Mouse (Mus musculus) MN1 (cell line): Measurements from ENCODE around the gene Sorbs1.

ENCODE experiments used
- DNase-seq: peaks from one replicate; pipeline ENCODE4 v3.0.0-alpha.2; 2016; ENCODE audit warnings: low spot score

Gene Sorbs1

GRCm38 (mm10) chr19:40406661-40407060 is 106.9 kb downstream of the Sorbs1 start:
- DNase-seq: no peak

GRCm38 (mm10) chr19:40405808-40406207 is 107.8 kb downstream of the Sorbs1 start:
- DNase-seq: no peak

GRCm38 (mm10) chr19:40404582-40404981 is 109.0 kb downstream of the Sorbs1 start:
- DNase-seq: no peak

- DNase-seq: no peak
Observed at GRCm38 (mm10) chr19:40403999-40404398, 109.6 kb downstream of the Sorbs1 start.

- no peak for DNase-seq
Observed at GRCm38 (mm10) chr19:40402155-40402963, 111.2 kb downstream of the Sorbs1 start.

- peak; percentile 8 for DNase-seq
Observed at GRCm38 (mm10) chr19:40401213-40401612, 112.4 kb downstream of the Sorbs1 start.

GRCm38 (mm10) chr19:40400426-40401030 is 113.1 kb downstream of the Sorbs1 start:
- no peak for DNase-seq

GRCm38 (mm10) chr19:40395757-40396661 is 117.6 kb downstream of the Sorbs1 start:
- DNase-seq: no peak

- DNase-seq: no peak
Observed at GRCm38 (mm10) chr19:40395321-40395695, 118.3 kb downstream of the Sorbs1 start.

GRCm38 (mm10) chr19:40394555-40395320 is 118.8 kb downstream of the Sorbs1 start:
- no peak for DNase-seq

- DNase-seq: no peak
Observed at GRCm38 (mm10) chr19:40392795-40393392, 120.7 kb downstream of the Sorbs1 start.

- peak; percentile 64 for DNase-seq
Observed at GRCm38 (mm10) chr19:40391469-40391868, 122.1 kb downstream of the Sorbs1 start.

GRCm38 (mm10) chr19:40386916-40387315 is 126.7 kb downstream of the Sorbs1 start:
- peak; percentile 59 for DNase-seq

- no peak for DNase-seq
Observed at GRCm38 (mm10) chr19:40385334-40385733, 128.2 kb downstream of the Sorbs1 start.

GRCm38 (mm10) chr19:40383931-40384330 is 129.6 kb downstream of the Sorbs1 start:
- DNase-seq: no peak

- DNase-seq: no peak
Observed at GRCm38 (mm10) chr19:40380656-40381055, 132.9 kb downstream of the Sorbs1 start.

- no peak for DNase-seq
Observed at GRCm38 (mm10) chr19:40380005-40380404, 133.6 kb downstream of the Sorbs1 start.

- no peak for DNase-seq
Observed at GRCm38 (mm10) chr19:40379081-40379480, 134.5 kb downstream of the Sorbs1 start.

GRCm38 (mm10) chr19:40377632-40378031 is 135.9 kb downstream of the Sorbs1 start:
- no peak for DNase-seq

- no peak for DNase-seq
Observed at GRCm38 (mm10) chr19:40376566-40377281, 136.9 kb downstream of the Sorbs1 start.

GRCm38 (mm10) chr19:40374720-40375119 is 138.9 kb downstream of the Sorbs1 start:
- DNase-seq: no peak
